Mouse (Mus musculus): ENCODE results near the gene Il17re. TPM values are rescaled to one million over a fixed set of nuclear protein-coding genes. Genes with fewer than 3 reads are reported as not detected.

Gene Il17re
- polyA plus RNA-seq, 1 experiment from 2014 or later = 7.8 TPM

Small RNAs within 50 kb of the gene (microRNA-seq; reads per million reads assigned to microRNA genes)
- not detected for gene Gm24387

Other genes starting within 250 kb of the Il17re start
- gene Mtmr14, start 220.6 kb upstream of the Il17re start, polyA plus RNA-seq (2015; fragmentation: Nextera tagmentation; extraction: Ambion mirVana) = 36.2 and 39.4 TPM in 2 replicates
- gene Cpne9, start 176.2 kb upstream of the Il17re start, polyA plus RNA-seq (2015; fragmentation: Nextera tagmentation; extraction: Ambion mirVana) = 0.05 and 0.18 TPM in 2 replicates
- gene Brpf1, start 151.3 kb upstream of the Il17re start, polyA plus RNA-seq (2015; fragmentation: Nextera tagmentation; extraction: Ambion mirVana) = 19.2 and 20.4 TPM in 2 replicates
- 13.8 and 18.7 TPM in 2 replicates for gene Ogg1, start 131.5 kb upstream of the Il17re start, polyA plus RNA-seq (2015; fragmentation: Nextera tagmentation; extraction: Ambion mirVana)
- 103 and 111 TPM in 2 replicates for gene Camk1, start 114.5 kb upstream of the Il17re start, polyA plus RNA-seq (2015; fragmentation: Nextera tagmentation; extraction: Ambion mirVana)
- 56.7 and 62.1 TPM in 2 replicates for gene Tada3, start 80.6 kb upstream of the Il17re start, polyA plus RNA-seq (2015; fragmentation: Nextera tagmentation; extraction: Ambion mirVana)
- gene Arpc4, start 80.4 kb upstream of the Il17re start, polyA plus RNA-seq (2015; fragmentation: Nextera tagmentation; extraction: Ambion mirVana) = 403 and 405 TPM in 2 replicates
- gene Ttll3, start 69.2 kb upstream of the Il17re start, polyA plus RNA-seq (2015; fragmentation: Nextera tagmentation; extraction: Ambion mirVana) = 3.5 and 3.6 TPM in 2 replicates
- 24.0 and 25.3 TPM in 2 replicates for gene Rpusd3, start 39.1 kb upstream of the Il17re start, polyA plus RNA-seq (2015; fragmentation: Nextera tagmentation; extraction: Ambion mirVana)
- not detected in 2 replicates for gene Cidec, start 22.7 kb upstream of the Il17re start, polyA plus RNA-seq (2015; fragmentation: Nextera tagmentation; extraction: Ambion mirVana)
- gene Jagn1, start 15.9 kb upstream of the Il17re start, polyA plus RNA-seq (2015; fragmentation: Nextera tagmentation; extraction: Ambion mirVana) = 104 and 111 TPM in 2 replicates
- 18.5 and 19.6 TPM in 2 replicates for gene Il17rc, start 12.9 kb downstream of the Il17re start, polyA plus RNA-seq (2015; fragmentation: Nextera tagmentation; extraction: Ambion mirVana)
- gene Creld1, start 24.8 kb downstream of the Il17re start, polyA plus RNA-seq (2015; fragmentation: Nextera tagmentation; extraction: Ambion mirVana) = 35.7 and 37.2 TPM in 2 replicates
- gene Prrt3, start 43.4 kb downstream of the Il17re start, polyA plus RNA-seq (2015; fragmentation: Nextera tagmentation; extraction: Ambion mirVana) = 0.87 and 1.1 TPM in 2 replicates
- 108 and 111 TPM in 2 replicates for gene Emc3, start 73.2 kb downstream of the Il17re start, polyA plus RNA-seq (2015; fragmentation: Nextera tagmentation; extraction: Ambion mirVana)
- gene Fancd2, start 73.2 kb downstream of the Il17re start, polyA plus RNA-seq (2015; fragmentation: Nextera tagmentation; extraction: Ambion mirVana) = 13.9 and 15.2 TPM in 2 replicates
- 0.84 and 0.87 TPM in 2 replicates for gene Fancd2os, start 142.2 kb downstream of the Il17re start, polyA plus RNA-seq (2015; fragmentation: Nextera tagmentation; extraction: Ambion mirVana)
- 206 and 211 TPM in 2 replicates for gene Brk1, start 146.3 kb downstream of the Il17re start, polyA plus RNA-seq (2015; fragmentation: Nextera tagmentation; extraction: Ambion mirVana)
- gene Vhl, start 165.5 kb downstream of the Il17re start, polyA plus RNA-seq (2015; fragmentation: Nextera tagmentation; extraction: Ambion mirVana) = 36.1 and 39.3 TPM in 2 replicates
- 5.2 and 5.3 TPM in 2 replicates for gene Irak2, start 180.0 kb downstream of the Il17re start, polyA plus RNA-seq (2015; fragmentation: Nextera tagmentation; extraction: Ambion mirVana)
- gene Tatdn2, start 238.6 kb downstream of the Il17re start, polyA plus RNA-seq (2015; fragmentation: Nextera tagmentation; extraction: Ambion mirVana) = 0.49 and 0.77 TPM in 2 replicates